Mouse (Mus musculus) left cerebral cortex, adult 2 months (tissue): ENCODE results near the gene Zbtb12. TPM values are rescaled to one million over a fixed set of nuclear protein-coding genes. Genes with fewer than 3 reads are reported as not detected.
A peak's percentile ranks its signal among the peaks of the same experiment; 100 is the strongest.
"Not testable (repeated sequence)": the region's sequence is repeated elsewhere in the genome, so short reads cannot be mapped to it uniquely, and the experiment has no call there.

Experiments
- DNase-seq, 2 experiments: peaks; one replicate each; pipeline ENCODE4 v3.0.0; 2021 to 2022; ENCODE audit warnings: low spot score in 2 of 2, mixed read lengths in 1 of 2; ENCODE audit errors: extremely low spot score in 1 of 2
- H3K27ac ChIP-seq: fragments of 200-600 bp; 2 replicates; pipeline ENCODE4 v1.8.1; 2022
- H3K4me3 ChIP-seq: fragments of 200-600 bp; 2 replicates; pipeline ENCODE4 v1.8.1; 2022
- CTCF ChIP-seq: fragments of 200-600 bp; IDR thresholded peaks from 2 replicates; pipeline ENCODE4 v1.8.1; 2022; ENCODE audit warnings: antibody characterized with exemption, mild to moderate bottlenecking, moderate library complexity
- intact Hi-C: fragments of 180-260 bp; cut with DNase I; formaldehyde crosslinking; loops from one replicate; pipeline ENCODE4 v1.15.1; 2025
- long read RNA-seq, 2 experiments: library from polyadenylated mRNA; stranded (forward); transcript quantifications; one replicate each; pipeline ENCODE4 v2.0.0; 2021; ENCODE audit warnings: borderline mapping rate in 2 of 2
- total RNA-seq, 2 experiments: library from RNA; stranded (reverse); gene quantifications; 2 replicates each; pipeline ENCODE4 v1.2.3; 2021

The Zbtb12 gene
- total RNA-seq: 1 to 10 TPM; 6.5 to 7.4 TPM
- long read RNA-seq, experiment 1: 0 reads
- long read RNA-seq, experiment 2: 0 reads

DNA sequence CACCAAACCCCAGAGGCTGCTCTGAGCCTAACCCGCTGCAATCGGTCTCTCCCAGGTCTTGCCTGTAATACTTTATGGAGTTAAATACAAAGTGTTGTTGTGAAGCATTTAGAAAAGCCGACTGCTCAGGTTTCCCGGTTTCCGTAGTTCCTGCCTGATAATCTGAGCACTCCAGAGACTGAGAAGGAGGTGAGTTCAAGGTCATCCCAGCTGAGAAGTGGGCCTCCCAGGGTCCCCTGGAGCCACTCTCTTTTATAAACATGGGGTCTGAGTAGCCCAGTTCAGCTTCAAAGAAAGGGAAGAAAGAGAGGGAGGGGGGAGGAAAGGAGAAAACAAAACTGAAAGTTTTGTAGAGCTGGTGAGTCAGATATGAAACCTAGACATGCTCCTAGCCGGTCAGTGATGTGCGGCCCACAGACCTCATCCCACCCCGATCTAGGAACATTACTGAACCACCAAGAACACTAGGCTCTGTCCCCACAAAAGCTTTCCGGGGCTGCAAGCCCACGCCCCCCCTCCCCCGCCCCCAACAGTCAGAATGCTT lies at the start of gene Zbtb12:
Gene Zbtb12 (plus strand): TSS at position 148 of the 544 bp plus-strand sequence.
- no peak for TF ChIP-seq CTCF
- intact Hi-C loops: loop anchor here (10.0 kb wide), 1 partner anchor 155 kb away; no protein-coding TSS in a partner anchor
- DNase-seq: no peak
- Histone ChIP-seq H3K4me3 (no peak within 1 kb of the TSS), H3K27ac (no peak within 1 kb of the TSS)

DNA sequence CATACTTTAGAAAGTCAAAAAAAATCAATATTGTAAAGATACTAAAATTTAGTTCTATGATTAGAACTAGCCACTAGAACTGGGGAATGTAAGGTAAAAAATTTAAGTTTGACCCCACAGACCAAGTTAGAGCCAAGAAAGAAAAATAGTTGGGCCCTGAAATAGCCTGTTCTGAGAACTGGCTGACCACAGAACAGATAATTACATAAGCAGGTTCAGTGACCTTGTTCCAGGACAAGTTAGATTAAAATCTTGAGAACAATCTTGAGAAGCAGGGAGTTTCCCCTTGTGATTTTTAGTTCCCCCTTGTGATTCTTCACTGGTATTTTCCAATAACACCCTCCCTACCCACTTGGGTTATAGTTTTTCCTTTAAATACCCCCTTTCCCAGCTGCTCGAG lies 48.5 kb upstream of the Zbtb12 start:
- DNase-seq, H3K27ac ChIP-seq, intact Hi-C loops, H3K4me3 ChIP-seq: not testable (repeated sequence)

DNA sequence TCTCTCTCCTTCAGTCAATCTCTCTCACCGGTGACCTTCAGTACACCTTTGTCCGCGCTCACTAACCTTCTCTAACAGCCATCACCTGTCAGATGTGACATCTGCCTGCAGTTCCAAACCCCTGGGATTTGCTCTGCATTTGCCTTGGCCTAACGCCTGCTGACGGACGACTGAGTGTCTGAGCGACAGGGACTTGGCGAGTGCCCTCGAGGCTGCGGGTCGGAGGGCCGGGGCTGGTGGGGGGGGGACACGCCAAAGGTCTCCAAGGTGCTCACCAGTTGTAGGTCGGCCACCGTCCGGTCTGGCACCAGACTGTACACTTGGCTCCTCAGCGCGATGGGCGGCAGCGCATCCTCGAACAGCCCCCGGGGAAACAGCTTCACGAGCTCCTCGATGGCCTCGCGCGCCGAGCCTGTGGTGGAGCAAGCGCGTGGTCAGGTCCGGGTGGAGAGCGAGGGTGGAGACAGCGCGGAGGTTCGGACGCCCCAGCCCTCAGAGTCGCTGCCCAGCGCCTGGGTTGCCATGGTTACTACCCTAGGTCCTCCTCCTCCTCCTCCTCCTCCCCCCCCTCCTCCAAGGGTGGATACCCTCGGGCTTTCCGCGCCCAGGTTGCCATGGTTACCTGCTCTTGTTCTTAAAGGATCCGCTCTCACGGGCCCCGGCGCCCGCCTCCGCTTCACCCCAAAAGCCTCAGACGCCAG lies 43.0 kb upstream of the Zbtb12 start:
- no peak for DNase-seq
- no peak for TF ChIP-seq CTCF
- H3K27ac ChIP-seq: peak overlapping the region; percentile 82
- intact Hi-C loops: loop anchor here (1.0 to 5.0 kb wide), 3 partner anchors 14 to 406 kb away; partner anchors contain the start of genes Ddx39b, Lsm2, Nelfe and Skiv2l
- H3K4me3 ChIP-seq: peak overlapping the region; percentile 68

DNA sequence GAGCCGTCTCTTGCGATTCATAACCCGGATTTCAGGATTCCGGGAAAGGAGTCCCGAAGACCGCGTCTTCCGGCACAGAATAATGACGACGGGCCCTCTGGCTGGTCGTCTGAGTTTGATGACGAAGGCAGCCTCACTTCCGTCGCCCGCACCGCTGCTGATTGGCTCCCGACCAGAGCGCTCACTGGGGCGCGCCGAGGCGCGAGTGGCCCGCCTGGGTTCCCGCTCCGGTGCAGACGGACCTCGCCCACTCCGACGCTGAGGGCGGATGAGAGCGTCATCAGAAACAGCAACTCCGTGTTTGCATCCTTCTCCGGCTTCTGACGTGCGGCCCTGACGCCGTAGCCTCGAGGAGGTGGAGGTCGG lies 42.4 kb upstream of the Zbtb12 start, which contains the start of the genes Stk19 and Dxo:
Gene Stk19 (minus strand): TSS at position 90 of the 366 bp plus-strand sequence.
Gene Dxo (plus strand): TSS at position 164 of the 366 bp plus-strand sequence.
- intact Hi-C loops: loop anchor here (1.0 to 5.0 kb wide), 3 partner anchors 13 to 405 kb away; partner anchors contain the start of genes Ddx39b, Lsm2, Nelfe and Skiv2l
- Histone ChIP-seq H3K27ac (peak within 1 kb of the TSS; percentile 82), H3K4me3 (peak within 1 kb of the TSS; percentile 68)
- DNase-seq: peak; percentile 98
- no peak for TF ChIP-seq CTCF

DNA sequence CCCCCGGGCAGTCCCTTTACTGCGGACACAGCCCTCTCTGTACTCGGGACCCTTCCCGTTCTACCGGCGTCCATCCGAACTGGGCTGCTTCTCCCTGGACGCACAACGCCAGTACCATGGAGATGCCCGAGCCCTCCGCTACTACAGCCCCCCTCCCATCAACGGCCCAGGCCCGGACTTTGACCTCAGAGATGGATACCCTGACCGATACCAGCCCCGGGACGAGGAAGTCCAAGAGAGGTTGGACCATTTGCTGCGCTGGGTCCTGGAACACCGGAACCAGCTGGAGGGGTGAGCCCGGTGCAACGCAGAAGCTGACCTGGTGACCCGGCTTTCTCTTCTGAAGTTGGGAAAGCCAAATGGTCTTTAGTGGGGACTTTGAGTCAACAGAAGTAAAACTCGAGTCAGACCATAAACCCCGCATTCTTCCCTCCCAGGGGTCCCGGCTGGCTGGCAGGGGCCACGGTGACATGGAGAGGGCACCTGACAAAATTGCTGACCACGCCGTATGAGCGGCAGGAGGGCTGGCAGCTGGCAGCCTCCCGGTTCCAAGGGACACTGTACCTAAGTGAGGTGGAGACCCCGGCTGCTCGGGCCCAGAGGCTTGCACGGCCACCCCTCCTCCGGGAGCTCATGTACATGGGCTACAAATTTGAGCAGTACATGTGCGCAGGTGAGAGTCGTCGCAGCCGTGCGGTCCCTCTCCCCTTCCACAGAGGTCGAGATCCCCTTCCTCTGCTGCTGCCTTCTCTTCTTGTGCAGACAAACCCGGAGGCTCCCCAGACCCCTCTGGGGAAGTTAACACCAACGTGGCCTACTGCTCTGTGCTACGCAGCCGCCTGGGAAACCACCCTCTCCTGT lies 41.6 kb upstream of the Zbtb12 start:
- no peak for TF ChIP-seq CTCF
- Histone ChIP-seq H3K4me3 (peak overlapping the region; percentile 68), H3K27ac (peak overlapping the region; percentile 82)
- intact Hi-C loops: loop anchor here (5.0 kb wide), 2 partner anchors 145 to 405 kb away; partner anchors contain the start of genes Ddx39b and Lsm2
- no peak for DNase-seq

DNA sequence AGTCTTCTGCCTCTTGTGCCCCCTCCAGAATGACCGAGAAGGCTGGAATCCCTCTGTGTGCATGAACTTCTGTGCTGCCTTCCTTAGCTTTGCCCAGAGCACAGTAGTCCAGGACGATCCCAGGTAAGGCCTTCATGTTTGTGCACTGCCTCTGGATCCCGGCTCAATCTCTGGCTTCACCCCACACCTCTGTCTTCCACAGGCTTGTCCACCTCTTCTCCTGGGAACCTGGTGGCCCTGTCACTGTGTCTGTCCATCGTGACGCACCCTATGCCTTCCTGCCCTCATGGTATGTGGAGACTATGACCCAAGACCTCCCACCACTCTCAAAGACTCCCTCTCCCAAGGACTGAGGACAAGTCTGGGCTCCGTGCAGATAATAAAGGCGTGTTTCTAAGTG lies 40.5 kb upstream of the Zbtb12 start:
- Histone ChIP-seq H3K27ac (no peak overlapping the region), H3K4me3 (no peak overlapping the region)
- TF ChIP-seq CTCF: no peak
- intact Hi-C loops: loop anchor here (5.0 kb wide), 2 partner anchors 144 to 404 kb away; partner anchors contain the start of genes Ddx39b and Lsm2
- DNase-seq: no peak

DNA sequence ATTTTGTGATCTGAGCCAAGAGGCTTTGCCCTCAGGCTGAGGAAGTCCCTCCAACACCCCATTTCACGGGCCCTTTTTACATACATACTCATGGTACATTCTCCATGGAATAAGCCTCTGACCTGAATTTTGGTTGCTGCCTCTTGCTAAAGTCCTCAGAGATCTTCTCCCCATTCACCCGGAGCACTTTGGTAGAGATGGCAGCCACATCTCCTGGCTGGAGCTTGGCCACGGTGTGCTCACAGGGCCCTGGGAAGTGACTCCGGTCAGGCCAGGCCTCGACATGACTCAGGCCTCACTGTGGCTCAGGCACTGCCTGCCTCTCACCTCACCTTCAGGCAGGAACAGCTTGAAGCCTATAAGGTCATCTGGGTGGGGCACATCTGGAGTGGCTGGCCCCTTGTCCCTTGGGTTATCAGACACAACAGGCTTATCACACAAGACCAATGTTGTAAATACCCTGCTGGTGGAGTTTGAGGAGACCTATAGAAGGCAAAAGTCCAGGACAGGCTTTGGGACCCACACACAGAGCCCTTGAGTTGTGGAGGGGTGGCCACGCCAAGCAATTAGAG lies 38.5 kb upstream of the Zbtb12 start:
- intact Hi-C loops: no loop called here
- no peak for DNase-seq
- Histone ChIP-seq H3K27ac (no peak overlapping the region), H3K4me3 (no peak overlapping the region)
- no peak for TF ChIP-seq CTCF

DNA sequence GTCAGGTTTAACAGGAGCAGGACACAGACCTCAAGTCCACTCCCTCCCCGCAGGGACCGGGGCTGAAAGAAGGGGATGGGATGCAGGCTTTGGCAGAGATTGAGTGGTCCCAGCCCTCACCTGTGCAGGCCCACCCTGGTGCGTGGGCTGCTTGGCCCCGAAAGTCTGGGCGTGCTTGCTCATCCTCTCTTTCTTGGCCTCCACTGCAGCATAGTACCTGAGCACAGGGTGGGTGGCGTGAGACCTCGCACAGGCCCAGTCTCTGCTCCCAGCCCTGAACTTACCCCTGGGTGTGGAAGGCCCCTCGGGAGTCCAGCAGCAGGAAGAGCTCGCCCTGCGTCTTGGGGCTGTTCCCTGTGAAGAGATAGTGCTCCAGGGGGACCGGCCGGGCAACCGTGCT lies 34.4 kb upstream of the Zbtb12 start:
- no peak for DNase-seq
- no peak overlapping the region for H3K4me3 ChIP-seq
- H3K27ac ChIP-seq: no peak overlapping the region
- intact Hi-C loops: no loop called here
- no peak for TF ChIP-seq CTCF

DNA sequence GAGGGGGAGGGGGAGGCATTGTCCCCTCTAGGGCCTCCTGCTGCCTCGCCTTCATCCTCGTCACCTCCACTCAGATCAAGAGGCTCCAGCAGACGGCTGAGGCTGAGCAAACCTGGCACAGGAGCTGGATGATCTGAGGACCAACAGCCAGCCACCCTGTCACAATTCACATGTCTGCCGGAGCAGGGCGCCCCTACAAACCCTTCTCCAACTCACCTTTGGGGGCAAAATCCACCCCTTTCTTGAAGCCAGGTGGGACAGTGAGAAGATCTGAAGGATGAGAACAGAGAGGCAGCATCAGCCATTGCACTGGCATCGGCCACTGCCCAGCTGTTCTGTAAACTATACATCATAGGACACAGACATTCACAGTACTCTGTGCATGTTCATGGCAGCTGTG lies 32.1 kb upstream of the Zbtb12 start:
- DNase-seq: no peak
- Histone ChIP-seq H3K4me3 (no peak overlapping the region), H3K27ac (no peak overlapping the region)
- no peak for TF ChIP-seq CTCF
- intact Hi-C loops: no loop called here

DNA sequence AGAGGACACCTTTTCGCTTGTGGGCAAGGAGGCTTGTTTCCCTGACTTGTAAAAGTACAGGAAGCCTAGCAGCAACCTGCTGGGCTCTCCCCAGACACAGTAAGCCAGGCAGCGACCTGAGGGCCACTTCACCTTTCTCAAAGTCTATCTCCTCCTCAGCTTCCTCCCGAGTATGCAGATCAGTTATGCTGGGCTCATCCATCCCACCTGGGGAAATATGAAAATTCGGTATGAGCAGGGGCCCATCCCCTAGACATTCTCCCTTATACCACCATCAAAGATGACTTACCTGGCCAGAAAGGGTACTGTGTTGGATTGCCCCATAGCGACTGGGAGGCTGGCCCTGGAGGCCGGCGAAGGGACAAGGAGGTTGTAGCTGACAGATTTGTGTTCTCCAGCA lies 31.7 kb upstream of the Zbtb12 start:
- intact Hi-C loops: no loop called here
- no peak for TF ChIP-seq CTCF
- Histone ChIP-seq H3K4me3 (no peak overlapping the region), H3K27ac (no peak overlapping the region)
- no peak for DNase-seq
